In genomic region chr11:69089616-69090290, GRCm38 (mm10) we compare ENCODE assay signal across 8 mouse cellular contexts. TPM values are rescaled to one million over a fixed set of nuclear protein-coding genes. Genes with fewer than 3 reads are reported as not detected.
DNase-seq lines count a peak whose midpoint lies in the region; ATAC-seq and TF ChIP-seq lines count a peak whose summit lies in the region.

No protein-coding gene starts in this region.

- ATAC-seq in hindbrain, postnatal 0 days = no peak
- ATAC-seq in midbrain, embryonic 16.5 days = no peak

- no peak for TF ChIP-seq CTCF in hindbrain, postnatal 0 days (IDR thresholded peaks at IDR 0.05; ENCODE audit: low read depth)

- no peaks in the 10 kb centered on the region for H3K9me3 ChIP-seq in hindbrain, postnatal 0 days (ENCODE audit: low read length)
- no peaks in the 10 kb centered on the region for H3K9me3 ChIP-seq in midbrain, embryonic 16.5 days (replicated peaks; ENCODE audit: control insufficient read depth, low read length, poor library complexity, severe bottlenecking)

- peak; percentile 67 for DNase-seq in adrenal gland, postnatal 10 days
- DNase-seq in adrenal gland, adult 18-20 months (ENCODE audit: low spot score in 2 of 2) = no peak
- DNase-seq in right cerebral cortex, postnatal 25 days = peak; percentile 14
- DNase-seq in right cerebral cortex, postnatal 4 days = no peak
- DNase-seq in hindbrain, postnatal 0 days (ENCODE audit: low spot score) = no peak
- no peak for DNase-seq in frontal cortex, postnatal 25 days (ENCODE audit: low spot score in 2 of 2)
- DNase-seq in left cerebral cortex, postnatal 10 days (ENCODE audit: extremely low spot score in 1 of 2, low spot score in 2 of 2) = no peak

- H3K4me1 ChIP-seq in hindbrain, postnatal 0 days (ENCODE audit: insufficient read depth, low read length) = peaks cover 13% of the 10 kb centered on the region
- peaks cover 30% of the 10 kb centered on the region for H3K4me1 ChIP-seq in midbrain, embryonic 16.5 days (ENCODE audit: control insufficient read depth, insufficient read depth, low read length)

- H3K27ac ChIP-seq in hindbrain, postnatal 0 days = peak overlapping the region; percentile 99
- H3K27ac ChIP-seq in midbrain, embryonic 16.5 days (ENCODE audit: low read length) = no peak overlapping the region

- peak overlapping the region; percentile 97 for H3K4me2 ChIP-seq in hindbrain, postnatal 0 days (ENCODE audit: low read depth, low read length)
- peak overlapping the region; percentile 85 for H3K4me2 ChIP-seq in midbrain, embryonic 16.5 days (ENCODE audit: low read length)

- intact Hi-C loops in left cerebral cortex, postnatal 10 days (cut with DNase I) = loop anchor here (10.0 kb wide), 1 partner anchor 325 kb away; the partner anchor contains the start of gene Kdm6b

- peaks cover 6% of the 10 kb centered on the region; the same call in 1 of the 2 replicates for H3K36me3 ChIP-seq in hindbrain, postnatal 0 days (ENCODE audit: insufficient read depth, low read length)
- peaks cover 8% of the 10 kb centered on the region; the same call in 1 of the 2 replicates for H3K36me3 ChIP-seq in midbrain, embryonic 16.5 days (ENCODE audit: control insufficient read depth, insufficient read depth, low read length)

- H3K27me3 ChIP-seq in hindbrain, postnatal 0 days (ENCODE audit: insufficient read depth, low read length) = no peaks in the 10 kb centered on the region
- no peaks in the 10 kb centered on the region for H3K27me3 ChIP-seq in midbrain, embryonic 16.5 days (ENCODE audit: control insufficient read depth, insufficient read depth, low read depth, low read length)

- peak overlapping the region; percentile 99 for H3K4me3 ChIP-seq in hindbrain, postnatal 0 days (ENCODE audit: low read length)
- peak overlapping the region; percentile 83 for H3K4me3 ChIP-seq in midbrain, embryonic 16.5 days (ENCODE audit: low read depth, low read length)

- peak overlapping the region; percentile 100 for H3K9ac ChIP-seq in hindbrain, postnatal 0 days (replicated peaks; ENCODE audit: low read length)
- peak overlapping the region; percentile 99 for H3K9ac ChIP-seq in midbrain, embryonic 16.5 days (ENCODE audit: low read depth, low read length)

- 77% methylated on average over 12 of the region's 12 CpGs for WGBS in hindbrain, postnatal 0 days
- 92% methylated on average over 12 of the region's 12 CpGs for WGBS in midbrain, embryonic 16.5 days

RNA-seq across cellular contexts. Expression of gene Vamp2, which starts 1.5 kb away (rescaled TPM):
- 100 to 1,000 TPM; 104 to 143 TPM for total RNA-seq in adrenal gland, postnatal 10 days (2021)
- 100 to 1,000 TPM; 106 to 137 TPM for total RNA-seq in adrenal gland, adult 18-20 months (2021)
- total RNA-seq in hindbrain, postnatal 0 days (2014; rRNA removed) = 146 and 148 TPM in 2 replicates
- polyA plus RNA-seq in hindbrain, postnatal 0 days (2015; fragmentation: Nextera tagmentation; extraction: Ambion mirVana) = 417 and 489 TPM in 2 replicates
- 335 and 438 TPM in 2 replicates for polyA plus RNA-seq in midbrain, embryonic 16.5 days (2015; fragmentation: Nextera tagmentation; extraction: Ambion mirVana)
- 1,000 to 10,000 TPM; 1,124 to 1,163 TPM for total RNA-seq in left cerebral cortex, postnatal 10 days (2021)

RNA-seq across cellular contexts. Expression of gene Per1, which starts 5.3 kb away (rescaled TPM):
- 100 to 1,000 TPM in 1 of 2 experiments, 10 to 100 TPM in 1; 63.1 to 157 TPM for total RNA-seq in adrenal gland, postnatal 10 days (2021)
- total RNA-seq in adrenal gland, adult 18-20 months (2021) = 10 to 100 TPM; 66.6 to 77.7 TPM
- total RNA-seq in hindbrain, postnatal 0 days (2014; rRNA removed) = 24.4 and 27.1 TPM in 2 replicates
- 11.9 and 15.9 TPM in 2 replicates for polyA plus RNA-seq in hindbrain, postnatal 0 days (2015; fragmentation: Nextera tagmentation; extraction: Ambion mirVana)
- polyA plus RNA-seq in midbrain, embryonic 16.5 days (2015; fragmentation: Nextera tagmentation; extraction: Ambion mirVana) = 12.4 TPM in 2 replicates
- total RNA-seq in left cerebral cortex, postnatal 10 days (2021) = 10 to 100 TPM; 71.2 to 83.9 TPM

RNA-seq across cellular contexts. Expression of gene Tmem107, which starts 19.1 kb away (rescaled TPM):
- 10 to 100 TPM; 13.2 to 13.8 TPM for total RNA-seq in adrenal gland, postnatal 10 days (2021)
- total RNA-seq in adrenal gland, adult 18-20 months (2021) = 10 to 100 TPM in 1 of 2 experiments, 1 to 10 TPM in 1; 8.1 to 11.9 TPM
- 68.9 and 135 TPM in 2 replicates for total RNA-seq in hindbrain, postnatal 0 days (2014; rRNA removed)
- 28.6 and 34.1 TPM in 2 replicates for polyA plus RNA-seq in hindbrain, postnatal 0 days (2015; fragmentation: Nextera tagmentation; extraction: Ambion mirVana)
- 41.2 and 44.0 TPM in 2 replicates for polyA plus RNA-seq in midbrain, embryonic 16.5 days (2015; fragmentation: Nextera tagmentation; extraction: Ambion mirVana)
- total RNA-seq in left cerebral cortex, postnatal 10 days (2021) = 10 to 100 TPM; 12.0 to 12.1 TPM

RNA-seq across cellular contexts. Expression of gene Borcs6, which starts 30.2 kb away (rescaled TPM):
- total RNA-seq in adrenal gland, postnatal 10 days (2021) = 10 to 100 TPM; 19.1 to 22.1 TPM
- 10 to 100 TPM; 23.7 to 23.9 TPM for total RNA-seq in adrenal gland, adult 18-20 months (2021)
- 25.4 and 40.8 TPM in 2 replicates for total RNA-seq in hindbrain, postnatal 0 days (2014; rRNA removed)
- polyA plus RNA-seq in hindbrain, postnatal 0 days (2015; fragmentation: Nextera tagmentation; extraction: Ambion mirVana) = 21.3 and 21.9 TPM in 2 replicates
- polyA plus RNA-seq in midbrain, embryonic 16.5 days (2015; fragmentation: Nextera tagmentation; extraction: Ambion mirVana) = 15.7 and 20.4 TPM in 2 replicates
- 10 to 100 TPM; 21.9 to 25.5 TPM for total RNA-seq in left cerebral cortex, postnatal 10 days (2021)

RNA-seq across cellular contexts. Expression of gene Hes7, which starts 30.5 kb away (rescaled TPM):
- total RNA-seq in adrenal gland, postnatal 10 days (2021) = under 1 TPM; 0.18 to 0.36 TPM
- under 1 TPM in 1 of 2 experiments, not detected in 1; 0.26 TPM for total RNA-seq in adrenal gland, adult 18-20 months (2021)
- 1.4 and 2.5 TPM in 2 replicates for total RNA-seq in hindbrain, postnatal 0 days (2014; rRNA removed)
- polyA plus RNA-seq in hindbrain, postnatal 0 days (2015; fragmentation: Nextera tagmentation; extraction: Ambion mirVana) = 1.3 and 1.9 TPM in 2 replicates
- polyA plus RNA-seq in midbrain, embryonic 16.5 days (2015; fragmentation: Nextera tagmentation; extraction: Ambion mirVana) = 0.75 and 1.1 TPM in 2 replicates
- total RNA-seq in left cerebral cortex, postnatal 10 days (2021) = under 1 TPM; 0.57 to 0.73 TPM

Comparison
In these comparisons a context has a peak if more than half of its experiments do, and no peak if none do; other contexts are left out.
1. DNase-seq: peak in adrenal gland, postnatal 10 days (single experiment) and right cerebral cortex, postnatal 25 days (single experiment); none in adrenal gland, adult 18-20 months (0 of 2), right cerebral cortex, postnatal 4 days (single experiment), hindbrain, postnatal 0 days (single experiment), frontal cortex, postnatal 25 days (0 of 2) and left cerebral cortex, postnatal 10 days (0 of 2).